Mouse (Mus musculus) bone marrow, adult 2 months (tissue): Measurements from ENCODE around the gene Mmrn2.

ENCODE experiments used
- CTCF ChIP-seq: fragments of 200-500 bp; IDR thresholded peaks from 2 replicates; pipeline ENCODE4 v1.5.1; 2011; ENCODE audit warnings: low read length, control low read depth; ENCODE audit not compliant: control insufficient read depth, insufficient read depth
- POLR2A ChIP-seq: fragments of 200-500 bp; IDR thresholded peaks from 2 replicates; pipeline ENCODE4 v1.6.1; 2011; ENCODE audit warnings: low read depth, mild to moderate bottlenecking, control low read depth, low read length, borderline replicate concordance; ENCODE audit not compliant: control insufficient read depth

DNA sequence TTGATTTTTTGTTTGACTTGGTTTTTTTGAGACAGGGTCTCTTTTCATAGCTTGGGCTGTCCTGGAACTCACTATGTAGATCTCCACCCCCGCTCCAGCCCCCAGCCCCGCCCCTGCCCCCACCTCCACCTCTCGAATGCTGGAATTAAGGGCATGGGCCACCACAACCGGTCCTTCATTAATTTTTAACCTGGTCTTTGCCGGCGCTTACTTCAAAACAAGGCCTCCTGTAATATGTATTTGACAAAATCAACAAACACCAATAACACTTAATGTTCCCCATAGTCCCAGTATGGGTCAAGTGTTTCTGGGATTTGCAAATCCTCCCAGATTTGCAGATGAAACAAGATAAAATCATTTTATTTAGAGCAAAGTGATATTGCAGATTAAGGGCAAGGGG lies 15.0 kb upstream of the Mmrn2 start:
- TF ChIP-seq CTCF (no peak), POLR2A (no peak)
